9 mouse cellular contexts compared by ENCODE assay signal in the genomic region with DNA sequence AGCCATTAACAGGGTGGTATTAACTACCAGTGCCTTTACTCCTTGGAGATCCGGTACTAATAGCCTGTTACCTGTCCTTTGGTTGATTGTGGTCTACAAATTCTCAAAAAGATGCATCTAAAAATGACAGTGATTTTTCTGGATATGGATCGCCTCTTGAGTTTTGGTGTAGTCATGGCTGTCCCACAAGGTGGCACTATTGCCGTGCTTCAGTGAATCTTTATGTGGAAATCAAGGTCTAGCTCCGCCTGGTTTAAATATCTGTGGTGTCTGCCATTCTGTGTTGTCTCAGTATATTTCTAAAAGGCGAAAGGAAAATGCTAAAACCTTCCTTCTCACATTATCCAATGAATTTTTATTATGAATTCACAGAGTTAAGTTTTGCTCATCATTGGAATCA.
DNase-seq lines count a peak whose midpoint lies in the region; ATAC-seq lines count a peak whose summit lies in the region.
"Had no signal": no experiment of that assay in that cellular context is flagged by ENCODE, and none has a peak within 500 bp of the region (broad histone marks: within the 10 kb centered on the region; RNA-seq: fewer than 3 reads in every experiment).

No protein-coding gene starts in this region.

- no peak for ATAC-seq in forebrain, embryonic 14.5 days

- no peaks in the 10 kb centered on the region for H3K36me3 ChIP-seq in forebrain, embryonic 14.5 days (ENCODE audit: control insufficient read depth, insufficient read depth, low read length)
- H3K36me3 ChIP-seq in forebrain, embryonic 10.5 days (replicated peaks): no peaks in the 10 kb centered on the region

- no peaks in the 10 kb centered on the region for H3K27me3 ChIP-seq in forebrain, embryonic 14.5 days (replicated peaks; ENCODE audit: control insufficient read depth, insufficient read depth, low read length)
- no peaks in the 10 kb centered on the region for H3K27me3 ChIP-seq in forebrain, embryonic 10.5 days (ENCODE audit: poor library complexity, severe bottlenecking)

- intact Hi-C loops in left cerebral cortex, postnatal 14 days (cut with DNase I): loop anchor here (2.0 to 5.0 kb wide), 3 partner anchors 56 to 211 kb away; no protein-coding TSS in a partner anchor

- peaks cover 3% of the 10 kb centered on the region; the same call in 1 of the 2 replicates for H3K4me1 ChIP-seq in forebrain, embryonic 14.5 days (ENCODE audit: control insufficient read depth, insufficient read depth, low read length)
- H3K4me1 ChIP-seq in forebrain, embryonic 10.5 days: peaks cover 29% of the 10 kb centered on the region
- H3K4me1 ChIP-seq: megakaryocyte, embryonic 14.5 days had no signal

- no peak overlapping the region for H3K27ac ChIP-seq in forebrain, embryonic 14.5 days (ENCODE audit: low read depth, low read length)
- no peak overlapping the region for H3K27ac ChIP-seq in forebrain, embryonic 10.5 days

- no peaks in the 10 kb centered on the region for H3K9me3 ChIP-seq in forebrain, embryonic 14.5 days (replicated peaks; ENCODE audit: control insufficient read depth, low read length)
- no peaks in the 10 kb centered on the region for H3K9me3 ChIP-seq in forebrain, embryonic 10.5 days
- H3K9me3 ChIP-seq: megakaryocyte, embryonic 14.5 days had no signal

- peak; percentile 79 for DNase-seq in forebrain, embryonic 14.5 days (ENCODE audit: low spot score)
- DNase-seq in forebrain, embryonic 10.5 days (ENCODE audit: extremely low spot score, low spot score): no peak
- peak; percentile 60 for DNase-seq in urinary bladder, postnatal 14 days (ENCODE audit: low spot score)
- DNase-seq in urinary bladder, postnatal 10 days (ENCODE audit: low spot score): no peak
- peak; percentile 35 to 75 for DNase-seq in frontal cortex, postnatal 36 days (ENCODE audit: low spot score in 2 of 2)
- peak; percentile 74 for DNase-seq in left cerebral cortex, postnatal 14 days (ENCODE audit: low spot score in 2 of 2)
- DNase-seq in right cerebral cortex, postnatal 36 days (ENCODE audit: low spot score in 2 of 2): peak; percentile 38 to 40
- no peak for DNase-seq in T-cell, adult 2 months (ENCODE audit: low spot score)

- 40% methylated on average over 5 of the region's 5 CpGs for WGBS in forebrain, embryonic 14.5 days
- WGBS in forebrain, embryonic 10.5 days: 53% methylated on average over 5 of the region's 5 CpGs

- H3K4me3 ChIP-seq in forebrain, embryonic 14.5 days (ENCODE audit: low read depth, low read length): no peak overlapping the region
- H3K4me3 ChIP-seq in forebrain, embryonic 10.5 days: no peak overlapping the region
- H3K4me3 ChIP-seq: megakaryocyte, embryonic 14.5 days had no signal

- H3K4me2 ChIP-seq in forebrain, embryonic 14.5 days (ENCODE audit: low read length): no peak overlapping the region

- no peak overlapping the region for H3K9ac ChIP-seq in forebrain, embryonic 14.5 days (ENCODE audit: low read length)

Comparison
In these comparisons a context has a peak if more than half of its experiments do, and no peak if none do; other contexts are left out.
1. DNase-seq: peak in forebrain, embryonic 14.5 days (single experiment), urinary bladder, postnatal 14 days (single experiment), frontal cortex, postnatal 36 days (2 of 2), left cerebral cortex, postnatal 14 days (2 of 2) and right cerebral cortex, postnatal 36 days (2 of 2); none in forebrain, embryonic 10.5 days (single experiment), urinary bladder, postnatal 10 days (single experiment) and T-cell, adult 2 months (single experiment).